Mouse (Mus musculus) forebrain, embryonic 16.5 days (tissue): ENCODE measurements around the gene Adrb1. TPM values are rescaled to one million over a fixed set of nuclear protein-coding genes. Genes with fewer than 3 reads are reported as not detected.
A peak's percentile ranks its signal among the peaks of the same experiment; 100 is the strongest.

Experiments used
- ATAC-seq: fragments of 200-750 bp; cut with Nextera tagmentation; 2 replicates; pipeline ENCODE4 v1.8.0; 2017; ENCODE audit warnings: mild to moderate bottlenecking, moderate library complexity
- H3K27ac ChIP-seq: fragments of 300-500 bp; sonication (generic); 2 replicates; pipeline ENCODE4 v1.5.1; 2014; ENCODE audit warnings: low read length, control low read depth
- H3K27me3 ChIP-seq: fragments of 300-500 bp; sonication (generic); replicated peaks from 2 replicates; pipeline ENCODE4 v1.6.1; 2014; ENCODE audit warnings: low read length; ENCODE audit not compliant: control insufficient read depth, insufficient read depth
- H3K36me3 ChIP-seq: fragments of 300-500 bp; sonication (generic); 2 replicates; pipeline ENCODE4 v1.6.1; 2014; ENCODE audit not compliant: control insufficient read depth, insufficient read depth
- H3K4me1 ChIP-seq: fragments of 300-500 bp; sonication (generic); replicated peaks from 2 replicates; pipeline ENCODE4 v1.6.1; 2014; ENCODE audit warnings: low read length; ENCODE audit not compliant: control insufficient read depth, insufficient read depth
- H3K4me2 ChIP-seq: fragments of 300-500 bp; sonication (generic); 2 replicates; pipeline ENCODE4 v1.6.1; 2014; ENCODE audit warnings: mild to moderate bottlenecking, low read length, control low read depth
- H3K4me3 ChIP-seq: fragments of 300-500 bp; sonication (generic); replicated peaks from 2 replicates; pipeline ENCODE4 v1.5.1; 2014; ENCODE audit warnings: mild to moderate bottlenecking, low read length, control low read depth
- H3K9ac ChIP-seq: fragments of 300-500 bp; sonication (generic); replicated peaks from 2 replicates; pipeline ENCODE4 v1.6.1; 2014; ENCODE audit warnings: low read depth, low read length, control low read depth
- H3K9me3 ChIP-seq: fragments of 300-500 bp; sonication (generic); 2 replicates; pipeline ENCODE4 v1.6.1; 2016; ENCODE audit warnings: low read length; ENCODE audit not compliant: control insufficient read depth
- WGBS: fragments of 180-500 bp; shearing (Covaris S2); extraction: QIAGEN DNeasy Blood & Tissue Kit; methylation state at CpG from one replicate; pipeline ENCODE4 v1.1.7; 2014; 5-methylcytosine and 5-hydroxymethylcytosine counted together
- polyA plus RNA-seq: library from polyadenylated mRNA; unstranded; fragments of >200 nt; fragmentation: Nextera tagmentation; extraction: Ambion mirVana; gene quantifications from 2 replicates; pipeline ENCODE4 v1.2.1, GENCODE M21; 2015

Adrb1 gene
- 1.4 and 2.2 TPM in 2 replicates for polyA plus RNA-seq

DNA sequence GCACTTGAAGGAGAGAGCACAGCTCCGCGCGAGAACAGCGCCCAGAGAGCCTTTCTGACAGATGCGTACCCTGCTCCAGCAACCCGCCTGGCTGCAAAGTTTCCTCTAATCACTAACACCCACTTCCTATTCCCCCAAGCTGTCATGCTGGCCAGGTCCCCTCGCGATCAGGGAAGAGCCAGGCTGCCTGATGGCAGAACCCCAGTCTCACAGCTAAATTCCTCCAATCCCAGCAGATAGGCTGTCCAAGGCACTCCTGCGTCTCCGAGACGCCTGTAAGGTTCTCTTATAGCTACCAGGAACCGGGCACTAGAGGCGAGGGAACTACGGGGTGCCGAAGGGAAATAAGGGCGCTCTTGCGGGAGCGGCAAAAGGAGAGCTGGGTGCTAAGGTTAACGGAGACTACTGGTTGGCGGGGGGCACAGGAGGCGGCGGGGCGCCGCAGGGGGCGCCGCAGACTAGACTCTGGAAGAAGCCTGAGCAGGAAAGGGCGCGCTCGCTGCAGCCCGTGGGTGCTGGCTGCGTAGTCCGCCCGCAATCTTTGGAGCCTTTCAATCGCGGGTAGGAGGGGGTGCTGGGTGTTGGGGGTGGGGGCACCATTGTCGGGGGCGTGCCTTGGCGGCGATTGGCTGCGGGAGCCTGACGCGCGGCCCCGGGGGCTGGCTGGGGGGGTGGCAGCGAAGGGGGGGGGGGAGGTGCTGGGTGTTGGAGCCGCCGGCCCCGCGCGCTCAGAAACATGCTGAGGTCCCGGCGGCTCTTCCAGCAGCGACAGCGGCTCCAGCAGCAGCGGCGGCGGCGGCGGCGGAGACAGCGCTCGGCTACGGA is at the start of gene Adrb1:
Gene Adrb1 (plus strand): TSS at position 813 of the 825 bp plus-strand sequence.
- Histone ChIP-seq H3K9me3 (no peaks in the 10 kb centered on the region), H3K36me3 (no peaks in the 10 kb centered on the region), H3K4me2 (peak within 1 kb of the TSS; percentile 65), H3K4me1 (peaks cover 31% of the 10 kb centered on the region), H3K9ac (peak within 1 kb of the TSS; percentile 69), H3K27me3 (peaks cover 39% of the 10 kb centered on the region), H3K27ac (peak within 1 kb of the TSS; percentile 50; the same call in 1 of the 2 replicates), H3K4me3 (peak within 1 kb of the TSS; percentile 62)
- ATAC-seq: peak; percentile 76
- WGBS: under 1% methylated on average over 39 of the region's 63 CpGs

DNA sequence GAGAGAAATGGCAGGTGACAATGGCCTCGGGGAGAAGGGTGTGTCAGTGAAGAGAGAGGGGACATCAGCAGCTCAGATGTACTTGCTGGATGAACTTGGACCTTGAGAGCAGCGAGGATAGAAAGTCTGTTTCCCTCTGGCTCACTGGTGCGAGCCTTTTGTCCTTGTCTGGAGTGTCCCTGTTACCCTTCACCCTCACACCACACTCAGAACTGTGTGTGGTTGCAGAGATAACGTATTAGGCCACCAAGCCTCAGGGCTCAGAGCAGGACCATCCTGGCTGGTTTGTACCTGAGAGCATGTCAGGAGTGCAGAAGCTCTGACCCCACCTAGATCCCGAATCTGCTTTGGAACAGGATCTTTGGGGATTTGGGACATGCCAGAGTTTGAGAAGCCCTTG is 46.3 kb upstream of the Adrb1 start:
- no peak for ATAC-seq
- 91% methylated on average over 5 of the region's 5 CpGs for WGBS

DNA sequence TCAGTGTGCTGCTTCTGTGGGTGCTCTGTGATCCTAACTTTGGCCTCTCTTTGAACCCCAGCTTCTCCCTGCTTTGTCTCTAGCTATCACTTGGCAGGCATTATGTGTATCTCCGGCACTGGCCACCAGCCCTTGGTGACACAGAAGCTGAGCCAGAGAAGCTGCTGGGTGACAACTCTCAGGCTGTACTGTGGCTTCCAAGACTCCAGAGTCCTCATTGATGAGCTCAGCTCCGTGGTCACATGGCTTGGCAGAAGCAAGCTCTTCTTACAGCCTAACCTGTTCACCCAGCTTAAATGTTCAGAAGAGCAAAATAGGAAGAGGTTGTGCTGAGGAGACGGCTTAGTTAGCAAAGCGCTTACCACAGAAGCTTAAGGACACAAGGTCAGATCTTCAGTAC is 45.5 kb upstream of the Adrb1 start:
- H3K4me2 ChIP-seq: no peak overlapping the region
- no peaks in the 10 kb centered on the region for H3K36me3 ChIP-seq
- H3K9ac ChIP-seq: no peak overlapping the region
- no peaks in the 10 kb centered on the region for H3K27me3 ChIP-seq
- H3K27ac ChIP-seq: no peak overlapping the region
- H3K9me3 ChIP-seq: no peaks in the 10 kb centered on the region
- no peak overlapping the region for H3K4me3 ChIP-seq
- ATAC-seq: no peak
- H3K4me1 ChIP-seq: no peaks in the 10 kb centered on the region; the same call in 1 of the 2 replicates
- WGBS: 83% methylated on average over 4 of the region's 4 CpGs

More for the DNA sequence above, 46.3 kb upstream of the Adrb1 start:
- no peaks in the 10 kb centered on the region for H3K36me3 ChIP-seq
- H3K4me2 ChIP-seq: no peak overlapping the region
- H3K9ac ChIP-seq: no peak overlapping the region
- no peaks in the 10 kb centered on the region for H3K9me3 ChIP-seq
- H3K27me3 ChIP-seq: no peaks in the 10 kb centered on the region
- H3K27ac ChIP-seq: no peak overlapping the region
- no peaks in the 10 kb centered on the region; the same call in 1 of the 2 replicates for H3K4me1 ChIP-seq
- no peak overlapping the region for H3K4me3 ChIP-seq

DNA sequence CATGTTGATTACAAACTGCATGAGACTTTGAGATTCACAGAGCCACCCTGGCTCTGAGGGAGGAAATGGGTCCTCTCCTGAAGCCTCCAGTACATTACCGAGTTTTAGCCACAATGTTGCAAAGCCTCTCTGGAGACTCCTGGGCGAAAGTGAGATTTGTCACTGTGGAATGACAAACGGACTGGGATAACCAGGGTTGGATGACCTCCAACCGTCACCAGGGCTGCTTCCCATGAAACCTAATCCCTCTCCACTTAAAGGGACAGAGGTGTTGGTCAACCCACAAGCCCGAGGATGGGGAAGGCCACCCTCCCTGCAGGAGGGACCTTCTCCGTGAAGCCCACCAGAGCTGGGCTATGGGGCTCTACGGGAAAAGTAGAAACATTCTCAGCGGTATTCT is 44.4 kb upstream of the Adrb1 start:
- H3K9ac ChIP-seq: no peak overlapping the region
- H3K9me3 ChIP-seq: no peaks in the 10 kb centered on the region
- ATAC-seq: no peak
- no peak overlapping the region for H3K27ac ChIP-seq
- H3K36me3 ChIP-seq: no peaks in the 10 kb centered on the region
- H3K27me3 ChIP-seq: no peaks in the 10 kb centered on the region
- H3K4me1 ChIP-seq: no peaks in the 10 kb centered on the region; the same call in 1 of the 2 replicates
- 58% methylated on average over 8 of the region's 8 CpGs for WGBS
- H3K4me2 ChIP-seq: no peak overlapping the region
- no peak overlapping the region for H3K4me3 ChIP-seq

DNA sequence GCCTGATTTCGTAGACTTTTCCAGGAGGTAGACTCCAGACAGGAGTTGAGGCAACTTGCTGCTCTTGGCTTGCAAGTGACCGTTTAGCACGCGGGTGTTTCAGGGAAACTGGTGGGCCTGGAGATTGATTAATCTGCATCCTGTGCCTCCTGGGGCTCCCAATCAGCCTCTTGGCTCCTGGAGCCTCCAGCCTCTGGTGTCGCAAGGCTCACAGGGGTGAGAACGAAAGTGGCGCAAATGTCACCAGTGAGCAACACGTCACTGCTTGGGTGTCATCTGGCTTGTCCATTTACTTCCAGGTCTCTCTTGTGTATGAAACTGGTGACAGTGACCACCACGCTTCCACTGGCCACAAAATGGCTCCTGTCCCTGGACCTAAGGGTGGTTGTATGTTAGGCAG is 43.5 kb upstream of the Adrb1 start:
- no peaks in the 10 kb centered on the region for H3K9me3 ChIP-seq
- ATAC-seq: no peak
- H3K36me3 ChIP-seq: no peaks in the 10 kb centered on the region
- no peak overlapping the region for H3K4me2 ChIP-seq
- H3K9ac ChIP-seq: no peak overlapping the region
- no peaks in the 10 kb centered on the region; the same call in 1 of the 2 replicates for H3K4me1 ChIP-seq
- H3K27me3 ChIP-seq: no peaks in the 10 kb centered on the region
- no peak overlapping the region for H3K27ac ChIP-seq
- H3K4me3 ChIP-seq: no peak overlapping the region
- 91% methylated on average over 9 of the region's 9 CpGs for WGBS

DNA sequence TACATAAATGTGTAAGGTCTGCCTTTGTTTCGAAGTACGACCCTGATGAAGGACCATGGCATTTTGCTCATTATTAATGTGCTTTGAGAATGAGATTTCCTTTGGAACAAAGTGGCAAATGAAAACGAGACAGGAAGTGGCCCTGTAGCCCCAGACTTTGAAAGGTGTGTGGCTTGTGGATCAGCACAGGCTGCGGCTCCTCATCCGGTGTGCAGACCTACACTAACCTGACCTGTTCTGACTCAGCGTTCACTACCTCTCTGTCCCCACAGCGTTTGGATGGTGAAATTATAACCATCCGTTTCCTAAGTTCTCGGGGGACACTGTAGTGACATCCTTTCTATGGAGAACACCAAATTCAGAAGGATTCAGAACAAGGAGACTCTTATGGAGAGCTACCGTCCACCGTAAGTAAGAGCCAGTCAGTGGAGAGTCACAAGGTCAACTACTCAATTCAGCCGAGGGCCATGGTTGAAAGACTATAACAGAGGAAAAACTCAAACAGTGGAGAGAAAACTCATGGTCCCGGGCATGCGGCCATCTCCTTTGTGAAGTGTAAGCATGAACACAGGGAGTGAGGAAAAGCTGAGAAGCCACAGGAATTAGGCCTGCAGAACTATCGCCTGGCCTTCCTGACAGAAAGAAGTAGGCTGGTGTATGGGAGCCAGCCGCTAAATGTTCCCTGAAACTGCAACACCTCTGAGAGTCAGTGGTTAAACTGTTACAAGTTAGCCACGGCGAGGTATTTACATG is 42.6 kb upstream of the Adrb1 start:
- Histone ChIP-seq H3K27ac (no peak overlapping the region), H3K27me3 (no peaks in the 10 kb centered on the region), H3K4me1 (no peaks in the 10 kb centered on the region), H3K36me3 (no peaks in the 10 kb centered on the region), H3K4me2 (no peak overlapping the region), H3K4me3 (no peak overlapping the region), H3K9ac (no peak overlapping the region), H3K9me3 (no peaks in the 10 kb centered on the region)
- WGBS: 87% methylated on average over 18 of the region's 18 CpGs
- ATAC-seq: no peak

DNA sequence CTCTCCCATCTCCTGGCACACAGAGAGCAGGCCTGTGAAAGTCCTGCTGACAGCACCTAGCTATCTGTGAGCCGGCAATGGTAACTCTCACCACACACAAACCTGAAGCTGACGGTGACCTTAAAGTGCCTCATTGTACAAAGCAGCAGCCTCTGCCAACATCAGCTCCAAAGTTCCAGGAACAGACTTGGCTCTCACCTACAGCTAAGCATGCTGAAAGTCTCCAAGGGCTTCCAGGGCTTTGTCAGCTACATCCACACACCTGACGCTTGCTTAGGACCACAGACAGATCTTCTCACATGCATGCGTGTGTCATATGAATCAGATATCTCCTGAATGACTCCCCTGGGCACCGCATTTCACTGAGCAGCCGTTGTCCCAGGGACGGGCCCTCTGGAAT is 42.0 kb upstream of the Adrb1 start:
- 88% methylated on average over 7 of the region's 7 CpGs for WGBS
- H3K36me3 ChIP-seq: no peaks in the 10 kb centered on the region
- no peaks in the 10 kb centered on the region for H3K4me1 ChIP-seq
- H3K4me3 ChIP-seq: no peak overlapping the region
- H3K27me3 ChIP-seq: no peaks in the 10 kb centered on the region
- H3K27ac ChIP-seq: no peak overlapping the region
- H3K4me2 ChIP-seq: no peak overlapping the region
- no peaks in the 10 kb centered on the region for H3K9me3 ChIP-seq
- ATAC-seq: no peak
- H3K9ac ChIP-seq: no peak overlapping the region

DNA sequence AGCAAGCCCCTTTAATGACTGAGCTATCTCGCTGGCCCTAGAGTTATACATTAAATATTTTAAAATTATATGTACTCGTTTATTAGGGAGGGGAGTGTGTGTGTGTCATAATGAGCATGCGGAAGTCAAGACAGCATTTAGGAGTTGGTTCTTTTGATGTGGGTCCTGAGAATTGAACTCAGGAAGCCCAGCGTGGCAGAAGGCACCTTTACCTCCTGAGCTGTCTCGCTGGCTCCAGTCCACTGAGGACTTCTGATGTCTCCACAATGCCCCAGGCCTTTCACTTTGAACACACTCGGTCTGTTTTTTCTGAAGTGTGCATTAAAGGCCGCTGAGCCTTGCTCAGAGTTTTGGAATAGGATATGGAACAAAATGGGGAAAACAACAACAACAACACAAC is 39.7 kb upstream of the Adrb1 start:
- Histone ChIP-seq H3K27me3 (no peaks in the 10 kb centered on the region), H3K4me1 (peaks cover 9% of the 10 kb centered on the region), H3K9me3 (no peaks in the 10 kb centered on the region), H3K27ac (no peak overlapping the region), H3K36me3 (no peaks in the 10 kb centered on the region), H3K4me2 (no peak overlapping the region), H3K4me3 (no peak overlapping the region), H3K9ac (no peak overlapping the region)
- WGBS: 86% methylated on average over 7 of the region's 7 CpGs
- ATAC-seq: no peak

DNA sequence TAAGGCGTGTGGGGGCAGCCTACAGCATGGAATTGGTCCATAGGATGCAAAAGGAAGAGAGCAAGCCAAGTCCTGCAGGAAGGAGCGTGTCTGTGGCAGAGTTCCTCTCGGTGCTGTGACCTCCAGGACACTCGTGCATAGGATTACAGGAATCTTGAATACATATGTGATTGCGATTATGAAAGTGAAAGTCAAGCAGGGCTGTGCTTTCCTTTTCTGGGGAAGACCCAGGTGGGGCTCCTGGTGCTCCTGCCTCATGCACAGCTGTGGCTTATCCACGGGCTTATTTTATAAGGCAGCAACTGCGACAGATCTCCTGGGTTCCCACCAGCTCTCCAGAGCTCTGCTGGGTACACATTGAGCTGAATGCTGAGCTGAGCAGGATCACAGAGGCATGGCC is 39.2 kb upstream of the Adrb1 start:
- Histone ChIP-seq H3K4me2 (no peak overlapping the region), H3K4me3 (no peak overlapping the region), H3K27ac (no peak overlapping the region), H3K27me3 (no peaks in the 10 kb centered on the region), H3K9ac (no peak overlapping the region), H3K9me3 (no peaks in the 10 kb centered on the region), H3K36me3 (no peaks in the 10 kb centered on the region), H3K4me1 (peaks cover 14% of the 10 kb centered on the region)
- WGBS: 90% methylated on average over 7 of the region's 7 CpGs
- no peak for ATAC-seq
